ENCODE assay signal across 13 mouse cellular contexts in genomic region chr13:98393356-98394070, GRCm38 (mm10). TPM values are rescaled to one million over a fixed set of nuclear protein-coding genes. Genes with fewer than 3 reads are reported as not detected.
A peak's percentile ranks its signal among the peaks of the same experiment; 100 is the strongest.
DNase-seq lines count a peak whose midpoint lies in the region; ATAC-seq lines count a peak whose summit lies in the region.
"Had no signal": no experiment of that assay in that cellular context is flagged by ENCODE, and none has a peak within 500 bp of the region (broad histone marks: within the 10 kb centered on the region; RNA-seq: fewer than 3 reads in every experiment).

No protein-coding gene starts in this region.

- peaks cover 6 to 21% of the 10 kb centered on the region in 2 experiments for H3K4me1 ChIP-seq in heart, embryonic 14.5 days (ENCODE audit: control insufficient read depth in 2 of 2, insufficient read depth in 2 of 2, low read length in 2 of 2)
- H3K4me1 ChIP-seq in forebrain, embryonic 10.5 days, result peaks cover 41% of the 10 kb centered on the region
- H3K4me1 ChIP-seq in liver, embryonic 11.5 days (replicated peaks; ENCODE audit: control insufficient read depth, insufficient read depth, low read length), result no peaks in the 10 kb centered on the region

- H3K4me2 ChIP-seq in heart, embryonic 14.5 days (ENCODE audit: low read length), result peak overlapping the region; percentile 35
- no peak overlapping the region for H3K4me2 ChIP-seq in liver, embryonic 11.5 days
- H3K4me2 ChIP-seq: embryonic facial prominence, embryonic 15.5 days; liver, embryonic 13.5 days had no signal

- H3K27me3 ChIP-seq in heart, embryonic 14.5 days (ENCODE audit: control insufficient read depth, insufficient read depth, low read length), result peaks cover 57% of the 10 kb centered on the region
- peaks cover 75% of the 10 kb centered on the region for H3K27me3 ChIP-seq in forebrain, embryonic 10.5 days (ENCODE audit: poor library complexity, severe bottlenecking)
- H3K27me3 ChIP-seq in liver, embryonic 11.5 days (replicated peaks; ENCODE audit: control insufficient read depth, insufficient read depth, low read length), result peaks cover 51% of the 10 kb centered on the region

- intact Hi-C loops in heart, postnatal 36 days (cut with DNase I), result no loop called here

- ATAC-seq in heart, embryonic 14.5 days (ENCODE audit: insufficient number of reproducible peaks, insufficient read depth, low FRiP score, low read depth), result no peak
- ATAC-seq in liver, embryonic 11.5 days (replicated peaks; ENCODE audit: low FRiP score), result no peak

- H3K27ac ChIP-seq in heart, embryonic 14.5 days (replicated peaks in 1 of 2; ENCODE audit: control insufficient read depth in 1 of 2, insufficient read depth in 1 of 2, low read depth in 2 of 2, low read length in 2 of 2), result no peak overlapping the region
- no peak overlapping the region for H3K27ac ChIP-seq in forebrain, embryonic 10.5 days
- H3K27ac ChIP-seq in liver, embryonic 11.5 days (ENCODE audit: low read depth, low read length), result no peak overlapping the region
- H3K27ac ChIP-seq: heart, adult 2 months; liver, embryonic 13.5 days had no signal

- no peaks in the 10 kb centered on the region for H3K9me3 ChIP-seq in heart, embryonic 14.5 days (ENCODE audit: control insufficient read depth, low read length)
- no peaks in the 10 kb centered on the region for H3K9me3 ChIP-seq in forebrain, embryonic 10.5 days
- no peaks in the 10 kb centered on the region for H3K9me3 ChIP-seq in liver, embryonic 11.5 days (ENCODE audit: control insufficient read depth, low read length)
- H3K9me3 ChIP-seq: embryonic facial prominence, embryonic 15.5 days; liver, embryonic 13.5 days had no signal

- peak overlapping the region in 1 of 2 experiments; percentile 3; a peak in 1 of 4 replicates for H3K4me3 ChIP-seq in heart, embryonic 14.5 days (ENCODE audit: control insufficient read depth in 1 of 2, insufficient read depth in 1 of 2, low read depth in 1 of 2, low read length in 2 of 2)
- no peak overlapping the region for H3K4me3 ChIP-seq in forebrain, embryonic 10.5 days
- no peak overlapping the region for H3K4me3 ChIP-seq in liver, embryonic 11.5 days (ENCODE audit: low read depth, low read length)
- H3K4me3 ChIP-seq: embryonic facial prominence, embryonic 15.5 days; heart, adult 2 months; liver, embryonic 13.5 days had no signal

- DNase-seq in heart, postnatal 36 days, result no peak
- peak; percentile 5 for DNase-seq in right cerebral cortex, postnatal 25 days
- no peak for DNase-seq in right cerebral cortex, postnatal 36 days (ENCODE audit: low spot score in 2 of 2)
- peak; percentile 24 to 49 for DNase-seq in kidney, postnatal 25 days
- DNase-seq in urinary bladder, postnatal 14 days (ENCODE audit: low spot score), result no peak
- no peak for DNase-seq in forebrain, embryonic 10.5 days (ENCODE audit: extremely low spot score, low spot score)
- DNase-seq in liver, embryonic 11.5 days (ENCODE audit: low spot score), result no peak
- DNase-seq: adrenal gland, postnatal 36 days; liver, embryonic 13.5 days had no signal

- WGBS in heart, embryonic 14.5 days, result 25% methylated on average over 10 of the region's 10 CpGs
- WGBS in forebrain, embryonic 10.5 days, result 39% methylated on average over 10 of the region's 10 CpGs
- WGBS in liver, embryonic 11.5 days, result 36% methylated on average over 10 of the region's 10 CpGs

- H3K36me3 ChIP-seq in heart, embryonic 14.5 days (ENCODE audit: control insufficient read depth, insufficient read depth, low read length), result no peaks in the 10 kb centered on the region
- no peaks in the 10 kb centered on the region for H3K36me3 ChIP-seq in forebrain, embryonic 10.5 days (replicated peaks)
- H3K36me3 ChIP-seq in liver, embryonic 11.5 days (ENCODE audit: control insufficient read depth, insufficient read depth, low read length), result no peaks in the 10 kb centered on the region
- H3K36me3 ChIP-seq: embryonic facial prominence, embryonic 15.5 days; liver, embryonic 13.5 days had no signal

- H3K9ac ChIP-seq in heart, embryonic 14.5 days (ENCODE audit: low read length), result no peak overlapping the region
- H3K9ac ChIP-seq in liver, embryonic 11.5 days (ENCODE audit: low read depth, low read length), result no peak overlapping the region
- H3K9ac ChIP-seq: embryonic facial prominence, embryonic 15.5 days; liver, embryonic 13.5 days had no signal

RNA-seq across cellular contexts. Expression of gene Foxd1, which starts 39.5 kb away (rescaled TPM):
- polyA plus RNA-seq in heart, embryonic 14.5 days (2014; fragmentation: Nextera tagmentation; extraction: Ambion mirVana), result not detected in 2 replicates
- total RNA-seq in heart, postnatal 36 days (2021), result under 1 TPM; 0.05 to 0.08 TPM
- polyA plus RNA-seq in forebrain, embryonic 10.5 days (2016; fragmentation: Nextera tagmentation; extraction: Ambion mirVana), result 2.9 and 3.1 TPM in 2 replicates
- polyA plus RNA-seq in liver, embryonic 11.5 days (2014; fragmentation: Nextera tagmentation; extraction: Ambion mirVana), result 0.05 TPM in 1 of 2 replicates, not detected in the other
- polyA plus RNA-seq: liver, embryonic 13.5 days; small intestine, adult 2 months had no signal

Comparison
In these comparisons a context has a peak if more than half of its experiments do, and no peak if none do; other contexts are left out.
1. DNase-seq: peak in right cerebral cortex, postnatal 25 days (single experiment) and kidney, postnatal 25 days (2 of 2); none in heart, postnatal 36 days (0 of 2), right cerebral cortex, postnatal 36 days (0 of 2), urinary bladder, postnatal 14 days (single experiment), forebrain, embryonic 10.5 days (single experiment) and liver, embryonic 11.5 days (single experiment).